Mouse (Mus musculus): ENCODE measurements around the gene Doc2b.
"Not testable (repeated sequence)": the region's sequence is repeated elsewhere in the genome, so short reads cannot be mapped to it uniquely, and the experiment has no call there.

Doc2b gene

DNA sequence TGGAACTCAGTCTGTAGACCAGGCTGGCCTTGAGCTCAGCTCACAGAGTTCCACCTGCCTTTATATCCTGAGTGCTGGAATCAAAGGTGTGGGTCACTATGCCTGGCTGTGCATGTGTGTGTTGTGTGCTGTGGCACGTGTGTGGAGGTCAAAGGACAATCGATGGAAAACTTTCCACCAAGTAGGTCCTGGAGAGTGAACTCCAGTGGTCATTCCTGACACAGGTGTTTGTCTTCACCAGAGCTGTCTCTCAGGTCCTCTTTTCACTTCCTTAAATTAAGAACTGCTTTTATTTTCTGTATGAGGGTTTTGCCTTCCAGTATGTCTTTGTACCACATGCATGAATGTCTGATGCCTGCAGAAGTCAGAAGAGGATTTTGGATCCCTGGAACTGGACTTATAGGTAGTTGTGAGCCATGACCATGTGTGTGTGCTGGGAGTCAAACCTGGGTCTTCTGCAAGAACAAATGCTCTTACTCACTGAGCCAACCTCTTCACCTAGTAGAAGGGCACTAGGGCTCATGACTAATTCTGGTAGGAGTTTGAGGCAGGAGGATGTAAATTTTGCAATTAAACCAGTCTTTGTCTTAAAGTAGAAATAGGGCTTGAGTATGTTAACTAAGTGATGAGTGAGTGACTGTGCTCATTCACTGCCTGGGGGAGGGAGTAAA, 57.9 kb downstream of the Doc2b start:
- in situ Hi-C loops (cut with MboI, MseI), result loop anchor here in 1 of 2 experiments (5.0 kb wide), 1 partner anchor 106 kb away; the partner anchor contains the start of gene Inpp5k

DNA sequence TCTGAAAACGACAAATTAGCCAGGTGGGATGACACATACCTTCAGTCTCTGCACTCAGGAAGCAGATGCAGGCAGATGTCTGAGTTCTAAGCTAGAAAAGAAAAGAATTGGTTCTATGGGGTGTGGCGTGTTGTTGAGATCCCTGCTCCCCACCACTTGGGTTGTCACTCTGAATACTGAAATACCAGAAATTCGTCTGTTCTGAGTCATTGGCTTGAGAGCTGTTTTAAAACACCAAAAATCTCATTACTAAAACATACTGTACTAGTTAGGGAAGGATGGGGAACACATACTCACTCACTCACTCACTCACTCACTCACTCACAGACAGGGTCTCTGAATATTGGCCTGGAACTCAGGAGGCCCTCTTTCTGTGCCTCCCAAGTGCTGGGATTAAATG, 58.9 kb downstream of the Doc2b start:
- in situ Hi-C loops (cut with MboI, MseI), result loop anchor here in 1 of 2 experiments (5.0 kb wide), 1 partner anchor 105 kb away; the partner anchor contains the start of gene Inpp5k

DNA sequence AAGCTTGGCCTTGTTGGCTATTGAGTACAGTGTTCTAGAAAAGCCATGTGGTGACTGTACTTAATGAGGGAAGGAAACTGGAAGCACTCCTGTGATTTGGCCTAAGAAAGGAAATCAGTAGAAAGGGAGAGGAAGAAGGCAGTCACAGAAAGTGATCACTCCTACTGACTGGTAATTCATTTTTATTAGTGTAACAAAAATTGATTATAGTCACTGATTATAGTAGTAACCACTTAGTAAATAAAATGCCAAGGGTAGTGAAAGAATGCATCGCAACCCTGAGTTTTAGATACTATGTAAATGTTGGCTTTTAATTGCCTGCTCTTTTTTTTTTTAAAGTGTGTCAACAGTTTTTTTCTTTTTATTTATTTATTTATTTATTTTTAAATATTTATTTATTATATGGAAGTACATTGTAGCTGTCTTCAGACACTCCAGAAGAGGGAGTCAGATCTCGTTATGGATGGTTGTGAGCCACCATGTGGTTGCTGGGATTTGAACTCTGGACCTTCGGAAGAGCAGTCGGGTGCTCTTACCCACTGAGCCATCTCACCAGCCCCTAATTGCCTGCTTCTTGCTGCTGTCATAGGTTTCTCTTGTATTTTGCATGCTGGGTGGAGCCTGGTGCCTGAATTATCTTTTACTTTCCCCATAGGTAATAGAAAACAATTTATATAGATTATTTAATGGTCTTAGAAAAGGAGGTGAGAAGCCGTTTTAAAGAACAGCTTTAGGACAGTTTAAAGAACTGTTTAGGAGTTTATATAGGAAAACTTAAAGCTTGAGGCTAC, 60.2 kb downstream of the Doc2b start:
- in situ Hi-C loops (cut with MboI, MseI), result loop anchor here in 1 of 2 experiments (5.0 kb wide), 1 partner anchor 103 kb away; the partner anchor contains the start of gene Inpp5k

GRCm38 (mm10) chr11:75733227-75733940, 62.5 kb downstream of the Doc2b start:
- in situ Hi-C loops (cut with MboI, MseI), result no loop called here

DNA sequence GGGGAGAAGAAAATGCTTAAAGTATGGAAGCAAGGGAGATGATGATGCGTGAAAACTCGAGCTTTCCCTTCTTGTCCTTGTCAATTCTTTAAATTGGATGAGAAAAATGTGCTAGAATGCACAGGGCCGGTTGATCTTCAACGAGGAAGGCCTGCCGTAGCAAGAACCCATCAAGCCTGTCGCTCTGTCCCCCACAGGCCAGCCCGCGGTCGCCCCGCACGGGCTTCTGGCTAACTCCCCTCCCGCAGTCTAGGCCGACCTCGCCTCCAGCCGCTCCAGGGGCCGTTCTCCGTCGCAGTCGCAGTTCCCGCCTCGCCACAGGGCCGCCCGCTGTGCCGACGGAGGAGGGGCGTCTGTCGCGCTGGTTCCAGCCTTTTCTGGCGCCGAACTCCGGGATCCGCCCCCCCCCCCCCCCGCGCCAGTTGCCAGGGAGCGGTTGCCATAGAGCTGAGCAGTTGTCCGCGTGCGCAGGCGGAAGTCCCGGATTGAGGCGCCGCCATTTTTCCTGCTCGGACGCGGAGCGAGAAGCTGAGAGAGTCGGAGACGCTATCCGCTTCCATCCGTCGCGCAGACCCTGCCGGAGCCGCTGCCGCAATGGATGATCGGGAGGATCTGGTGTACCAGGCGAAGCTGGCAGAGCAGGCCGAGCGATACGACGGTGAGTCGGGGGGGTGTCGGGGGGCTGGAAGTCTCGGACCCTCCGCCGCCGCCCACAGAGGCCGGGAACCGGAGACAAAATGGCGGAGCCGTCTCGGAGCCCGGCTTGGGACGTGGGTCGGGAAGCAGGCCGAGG, 63.2 kb downstream of the Doc2b start, which contains the start of gene Ywhae:
Ywhae (plus strand) TSS at position 436 of the 793 bp plus-strand sequence.
- in situ Hi-C loops (cut with MboI, MseI), result no loop called here

- in situ Hi-C loops (cut with MboI, MseI), result not testable (repeated sequence)
These were observed 68.2 kb downstream of the Doc2b start for GRCm38 (mm10) chr11:75727659-75728058.

- in situ Hi-C loops (cut with MboI, MseI), result no loop called here
These were observed 68.7 kb downstream of the Doc2b start for GRCm38 (mm10) chr11:75727168-75727567.

DNA sequence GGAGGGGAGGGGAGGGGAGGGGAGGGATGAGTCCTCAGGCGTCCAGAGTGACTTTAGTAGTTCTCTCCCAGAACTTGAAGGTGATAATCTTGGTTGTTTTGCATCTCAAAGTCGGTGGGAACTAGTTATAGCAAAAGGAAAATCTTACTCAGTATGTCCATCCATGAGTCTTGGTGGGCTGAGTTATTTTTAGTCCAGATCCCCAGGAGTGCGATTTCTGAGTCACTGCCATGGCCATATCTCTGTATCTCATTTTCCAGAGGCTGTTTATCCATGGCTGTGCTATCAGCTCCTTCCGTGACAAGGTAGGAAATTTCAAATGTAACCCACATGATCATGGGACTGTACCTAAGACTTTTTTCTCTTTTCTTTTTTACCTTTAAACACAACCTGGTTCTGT, 73.5 kb downstream of the Doc2b start:
- in situ Hi-C loops (cut with MboI, MseI), result no loop called here

Data from T-helper 17 cell (primary cell).